Mouse (Mus musculus) B cell, adult 2 months (primary cell): Measurements from ENCODE around the gene Tmem219.

Experiments used
- DNase-seq, 2 experiments: peaks; one replicate each; pipeline ENCODE4 v3.0.0; 2022

Gene Tmem219

GRCm38 (mm10) chr7:126922624-126923060, at the start of gene Tmem219:
Gene Tmem219, minus strand, starts transcription at chr7:126922917.
- no peak for DNase-seq

GRCm38 (mm10) chr7:126967361-126967760, 44.6 kb upstream of the Tmem219 start:
- DNase-seq, result no peak

GRCm38 (mm10) chr7:126965568-126965967, 42.9 kb upstream of the Tmem219 start:
- no peak for DNase-seq

DNA sequence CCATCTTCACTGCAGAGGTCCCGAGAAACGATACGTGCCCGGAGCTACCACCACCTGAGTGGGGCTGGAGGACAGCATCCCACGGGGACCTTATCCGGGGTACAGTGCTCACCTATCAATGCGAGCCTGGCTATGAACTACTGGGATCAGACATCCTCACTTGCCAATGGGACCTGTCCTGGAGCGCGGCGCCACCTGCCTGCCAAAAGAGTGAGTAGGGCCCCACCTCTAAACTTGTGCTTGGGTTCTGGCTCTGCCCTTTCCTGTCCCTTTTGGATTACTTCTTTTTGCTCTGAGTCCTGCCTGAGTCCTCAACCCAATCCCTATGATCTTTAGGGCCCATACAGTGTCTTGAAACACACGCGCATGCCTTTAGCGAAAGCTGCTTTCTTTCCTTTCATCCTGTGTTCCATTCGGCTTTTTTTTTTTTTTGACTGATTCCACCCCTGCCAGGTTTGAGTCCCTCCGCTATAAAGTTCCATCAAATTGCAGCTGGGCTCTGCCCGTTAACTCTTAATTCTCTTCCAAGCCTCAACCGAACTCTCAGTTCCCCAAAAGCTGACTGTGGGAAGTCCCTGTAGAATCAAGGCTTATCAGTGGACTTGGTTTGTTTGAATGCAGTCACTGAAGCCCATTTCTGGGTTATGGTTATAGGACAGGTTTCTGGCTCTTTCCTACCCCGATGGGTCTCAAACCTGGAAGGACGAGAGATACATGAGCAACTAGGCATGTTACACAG, 41.0 kb upstream of the Tmem219 start:
- DNase-seq, result peak; percentile 44 to 52

GRCm38 (mm10) chr7:126961965-126962364, 39.2 kb upstream of the Tmem219 start:
- DNase-seq, result no peak

GRCm38 (mm10) chr7:126961095-126961494, 38.4 kb upstream of the Tmem219 start:
- no peak for DNase-seq

- no peak for DNase-seq
Measured at GRCm38 (mm10) chr7:126959780-126960179, 37.1 kb upstream of the Tmem219 start.

DNA sequence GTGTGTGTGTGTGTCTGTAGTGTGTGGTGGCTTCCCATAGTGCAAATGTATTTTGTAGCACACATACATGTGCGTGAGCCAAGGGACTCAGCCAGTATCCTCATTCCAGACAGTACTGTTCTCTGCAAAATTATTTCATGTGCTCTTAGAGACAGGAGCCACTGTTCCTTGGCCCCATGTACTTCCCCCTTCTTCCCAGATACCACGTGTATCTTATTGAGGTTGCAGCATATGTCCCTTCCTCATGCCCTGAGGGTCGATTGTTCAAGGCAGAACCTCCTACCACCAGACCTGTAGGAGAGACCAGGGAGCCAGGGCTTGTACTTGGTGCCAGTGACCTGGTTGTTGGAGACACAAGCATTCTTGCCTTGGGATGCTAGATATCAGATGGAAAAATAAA, 32.4 kb upstream of the Tmem219 start:
- no peak for DNase-seq

DNA sequence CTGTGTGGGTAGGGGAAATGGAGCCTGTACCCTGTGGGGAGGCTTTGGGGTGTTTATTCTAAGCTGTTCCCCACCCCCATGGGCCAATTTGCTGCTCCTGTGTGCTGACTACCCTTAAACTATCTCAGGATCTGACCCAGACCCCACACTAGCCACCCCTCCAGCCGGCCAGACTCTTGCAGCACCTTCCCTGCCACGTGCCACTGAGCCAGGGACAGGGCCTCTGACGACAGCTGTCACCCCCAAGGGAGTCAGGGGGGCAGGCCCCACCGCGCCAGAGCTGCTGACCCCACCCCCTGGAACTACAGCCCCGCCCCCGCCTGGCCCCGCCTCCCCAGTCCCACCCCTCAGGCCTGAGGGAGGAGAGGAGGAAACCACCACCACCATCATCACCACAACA, 29.9 kb upstream of the Tmem219 start:
- no peak for DNase-seq

DNA sequence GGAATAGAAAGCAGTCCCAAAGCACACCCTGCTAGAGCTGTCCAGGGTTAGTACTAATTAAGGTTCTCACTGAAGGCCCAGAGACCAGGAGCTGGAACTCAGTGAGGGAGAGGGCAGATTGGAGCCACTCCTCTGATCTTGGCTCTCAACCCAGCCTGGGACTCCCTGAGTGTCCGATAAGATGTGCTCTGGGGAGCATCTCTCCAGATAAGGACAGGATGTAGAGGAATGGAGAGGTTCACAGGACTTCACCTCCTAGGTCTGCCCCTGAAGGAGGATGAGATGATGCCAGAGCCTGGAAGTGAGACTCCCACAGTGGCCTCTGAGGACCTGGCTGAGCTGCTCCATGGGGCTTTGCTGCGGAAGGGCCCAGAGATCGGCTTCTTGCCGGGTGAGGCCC, 29.0 kb upstream of the Tmem219 start:
- no peak for DNase-seq

GRCm38 (mm10) chr7:126950647-126951615, 28.2 kb upstream of the Tmem219 start:
- DNase-seq, result no peak

DNA sequence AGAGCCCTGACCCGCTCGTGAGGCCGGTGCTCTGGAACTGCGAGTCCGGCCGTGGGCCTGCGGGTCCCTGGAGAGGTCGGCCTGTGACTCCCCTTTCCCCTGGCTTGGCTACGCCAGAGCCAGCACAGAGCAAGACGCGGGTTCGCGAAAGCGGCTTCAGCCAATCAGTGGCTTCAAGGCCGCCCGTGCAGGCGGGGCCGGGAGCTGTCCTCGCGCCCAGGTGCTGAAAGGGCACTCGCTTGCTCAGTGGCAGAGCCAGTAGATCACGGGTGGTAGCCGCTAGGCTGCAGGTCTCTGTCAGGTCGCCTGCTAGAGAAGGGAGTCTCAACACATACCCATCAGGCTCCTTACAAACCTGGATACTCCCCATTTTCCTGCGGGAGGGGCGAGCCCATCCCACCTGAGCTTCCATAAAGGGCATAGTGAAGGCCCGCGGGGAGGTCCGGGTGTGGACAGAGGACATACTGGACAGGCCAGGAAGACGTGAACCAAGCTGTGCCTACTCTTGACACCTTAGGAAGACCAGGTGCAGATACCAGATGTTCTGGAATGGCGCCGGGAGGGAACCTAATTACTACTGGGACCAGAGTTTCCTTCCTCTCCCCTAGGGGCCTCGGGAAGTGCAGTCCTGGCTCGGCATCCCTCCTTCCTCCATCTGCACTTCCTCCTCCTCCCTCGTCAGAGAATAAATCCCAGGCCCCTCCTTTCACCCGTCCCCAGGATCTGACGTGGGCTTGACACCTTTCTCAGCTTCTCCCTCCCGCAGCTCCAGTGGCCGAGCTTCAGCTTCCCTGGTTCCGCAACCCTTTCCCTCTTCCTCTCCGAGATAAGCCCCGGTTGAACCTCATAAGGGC, 27.3 kb upstream of the Tmem219 start, which contains the start of gene Sez6l2:
Gene Sez6l2 (plus strand): TSS at position 771 of the 854 bp plus-strand sequence.
- peak; percentile 94 for DNase-seq

- DNase-seq, result no peak
Measured at GRCm38 (mm10) chr7:126949403-126949792, 26.7 kb upstream of the Tmem219 start, which contains the start of gene Asphd1. Gene Asphd1, minus strand, starts transcription at chr7:126949582.

DNA sequence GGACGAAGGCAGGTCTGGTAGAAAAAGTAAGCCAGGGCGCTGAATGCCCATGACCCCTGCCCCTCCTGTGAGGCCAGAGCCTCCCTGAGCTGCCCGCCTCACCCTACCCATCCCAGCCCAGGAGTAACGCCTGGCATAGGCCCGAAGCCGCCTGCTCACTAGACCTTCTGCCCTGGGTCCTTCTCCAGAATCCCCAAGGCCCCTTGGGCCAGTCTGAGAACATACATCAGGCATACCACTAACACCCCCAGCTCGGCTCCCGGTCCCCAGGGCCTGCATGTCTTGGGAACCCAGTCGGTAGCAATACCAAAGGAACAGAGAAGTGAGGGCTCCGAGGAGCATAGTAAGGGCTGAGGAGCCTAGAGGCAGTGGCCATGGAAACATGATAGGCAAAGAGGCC, 25.9 kb upstream of the Tmem219 start:
- DNase-seq, result no peak

GRCm38 (mm10) chr7:126946530-126946929, 23.8 kb upstream of the Tmem219 start:
- DNase-seq, result peak; percentile 60 to 63

DNA sequence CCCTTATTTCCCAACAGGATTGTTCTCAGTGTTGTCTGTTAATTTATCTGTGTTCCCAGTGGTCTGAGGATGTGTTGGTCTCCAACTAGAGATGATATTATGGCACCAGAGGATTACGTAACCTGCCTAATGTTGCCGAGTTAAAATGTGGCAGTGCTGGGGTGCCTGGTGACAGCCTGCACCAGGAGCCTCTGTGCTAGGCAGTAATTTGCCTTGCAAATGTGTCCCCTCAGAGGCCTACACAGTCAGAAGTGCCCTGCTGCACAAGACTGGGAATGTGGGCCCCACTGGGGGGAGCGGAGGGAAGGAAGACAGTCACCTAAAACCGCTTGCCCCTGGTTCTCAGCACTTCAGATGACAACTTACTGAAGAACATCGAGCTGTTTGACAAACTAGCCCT, 19.1 kb upstream of the Tmem219 start:
- no peak for DNase-seq

GRCm38 (mm10) chr7:126941171-126941570, 18.5 kb upstream of the Tmem219 start:
- DNase-seq, result no peak

- no peak for DNase-seq
Measured at GRCm38 (mm10) chr7:126932652-126933051, 9.9 kb upstream of the Tmem219 start.

- DNase-seq, result no peak
Measured at GRCm38 (mm10) chr7:126929046-126929445, 6.3 kb upstream of the Tmem219 start.

DNA sequence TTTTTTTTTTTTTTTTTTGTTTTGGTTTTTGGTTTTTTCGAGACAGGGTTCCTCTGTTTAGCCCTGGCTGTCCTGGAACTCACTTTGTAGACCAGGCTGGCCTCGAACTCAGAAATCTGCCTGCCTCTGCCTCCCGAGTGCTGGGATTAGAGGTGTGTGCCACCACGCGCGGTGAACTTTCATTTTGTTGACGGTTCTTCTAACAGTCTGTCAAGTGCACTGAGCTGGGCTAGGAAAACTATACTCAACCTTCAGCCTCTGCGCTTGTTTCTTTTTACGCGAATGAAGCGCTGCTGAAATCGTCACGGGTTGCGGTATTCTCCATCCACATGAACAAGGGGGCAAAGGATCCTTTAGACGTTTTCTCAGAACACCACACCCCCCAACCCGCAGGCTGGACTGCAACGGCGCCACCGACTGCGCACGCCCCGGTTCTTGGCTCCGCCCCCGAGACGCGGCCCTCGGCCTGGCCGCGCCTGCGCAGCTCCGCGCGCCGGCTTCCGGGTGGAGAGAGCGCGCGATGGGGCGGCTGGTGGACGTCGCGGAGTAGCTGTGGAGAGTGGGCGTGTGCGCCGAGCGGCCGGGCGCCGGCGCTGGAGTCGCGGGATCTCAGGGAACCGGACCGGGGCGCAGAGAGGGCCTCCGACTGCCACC, 5.8 kb upstream of the Tmem219 start, which contains the start of gene Kctd13:
Gene Kctd13 (plus strand): TSS at position 496 of the 654 bp plus-strand sequence.
- DNase-seq, result peak; percentile 96 to 97

GRCm38 (mm10) chr7:126926299-126926698, 3.6 kb upstream of the Tmem219 start:
- no peak for DNase-seq

DNA sequence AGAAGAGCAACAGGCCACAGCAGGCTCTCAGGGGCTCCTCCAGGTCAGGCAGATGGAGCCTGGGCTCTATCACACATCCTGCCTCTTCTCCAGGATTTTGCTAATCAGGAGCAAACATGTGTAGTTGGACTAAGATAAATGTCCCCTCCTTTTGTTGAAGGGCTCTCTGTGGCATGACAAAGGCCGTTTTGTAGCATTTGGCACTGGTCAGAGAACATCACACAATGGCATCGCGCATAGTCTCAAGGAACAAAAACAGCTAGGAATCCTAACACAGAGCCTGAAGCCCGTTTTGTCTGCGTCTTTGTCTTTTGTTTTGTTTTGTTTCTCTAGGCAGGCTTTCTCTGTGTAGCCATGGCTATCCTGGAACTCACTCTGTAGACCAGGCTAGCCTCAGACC, 1.3 kb upstream of the Tmem219 start:
- DNase-seq, result no peak
